Mouse (Mus musculus) C2C12 (cell line): ENCODE results near the gene St13.

ENCODE experiments used
- FOSL1 ChIP-seq: IDR thresholded peaks from one replicate; pipeline ENCODE4 v1.8.0; 2011; ENCODE audit warnings: mild to moderate bottlenecking, low read length; ENCODE audit not compliant: poor library complexity, insufficient read depth, severe bottlenecking
- MYOD1 ChIP-seq: IDR thresholded peaks from one replicate; pipeline ENCODE4 v1.6.1; 2011; ENCODE audit warnings: low read depth; ENCODE audit not compliant: control insufficient read depth, insufficient read length

GRCm38 (mm10) chr15:81374621-81375020 lies 25.3 kb downstream of the St13 start:
- no peak for TF ChIP-seq MYOD1
- no peak for TF ChIP-seq FOSL1
